Mouse (Mus musculus) myocyte (in vitro differentiated cells): ENCODE data around the gene Tmem229a.

Source experiments
- POLR2A ChIP-seq: IDR thresholded peaks from one replicate; pipeline ENCODE4 v1.6.1; 2011; ENCODE audit warnings: low read depth, mild to moderate bottlenecking, control low read depth, moderate library complexity; ENCODE audit not compliant: insufficient read length
- SRF ChIP-seq: IDR thresholded peaks from one replicate; pipeline ENCODE4 v1.6.1; 2011; ENCODE audit warnings: low read depth; ENCODE audit not compliant: control insufficient read depth, insufficient read length
- TCF3 ChIP-seq: IDR thresholded peaks from one replicate; pipeline ENCODE4 v1.6.1; 2011; ENCODE audit warnings: low read depth, control low read depth; ENCODE audit not compliant: insufficient read length
- USF1 ChIP-seq: IDR thresholded peaks from one replicate; pipeline ENCODE4 v1.6.1; 2011; ENCODE audit warnings: low read depth, mild to moderate bottlenecking, control low read depth, moderate library complexity

DNA sequence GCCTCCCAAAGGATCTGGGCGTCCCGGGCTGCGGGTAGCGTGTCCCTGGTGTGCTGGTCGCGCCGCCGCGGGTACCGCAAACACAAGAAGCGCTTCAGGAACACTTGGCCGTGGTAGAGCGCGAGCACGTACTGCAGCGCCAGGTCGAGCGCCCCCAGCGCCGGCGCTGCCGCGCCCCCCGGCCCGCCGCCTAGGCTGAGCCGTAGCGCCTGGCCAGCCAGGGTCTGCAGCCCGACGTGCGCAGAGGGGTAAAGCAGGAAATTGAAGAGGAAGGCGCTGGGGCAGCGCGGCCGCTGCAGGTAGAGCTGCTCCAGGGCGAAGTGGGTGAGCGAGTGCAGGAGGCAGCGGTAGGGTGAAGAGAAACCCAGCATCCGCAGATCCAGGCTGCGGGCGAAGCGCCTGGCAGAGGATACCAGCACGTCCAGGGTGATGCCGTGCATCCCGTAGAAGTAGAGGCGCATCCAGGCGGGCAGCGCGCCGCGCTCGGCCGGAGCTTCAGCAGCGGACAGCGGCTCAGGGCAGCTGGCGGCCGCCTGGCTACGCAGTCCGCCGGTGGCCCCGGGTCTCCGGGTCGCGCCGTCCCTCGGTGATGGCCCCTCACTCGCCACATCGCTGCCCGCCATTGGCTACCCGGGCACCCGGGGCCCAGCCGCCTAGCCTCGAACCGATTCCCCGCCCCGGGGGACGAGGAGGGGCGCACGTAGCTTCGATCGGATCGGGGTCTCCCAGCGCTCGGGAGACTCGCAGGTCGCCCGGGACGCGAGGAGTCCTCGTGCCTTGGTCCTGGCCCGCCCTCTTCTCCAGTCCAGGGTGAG, 759 bp downstream of the Tmem229a start:
- TF ChIP-seq SRF (no peak), POLR2A (no peak), USF1 (no peak), TCF3 (no peak)
